Mouse (Mus musculus): ENCODE data around the gene Mthfd1. TPM values are rescaled to one million over a fixed set of nuclear protein-coding genes. Genes with fewer than 3 reads are reported as not detected.
A peak's percentile ranks its signal among the peaks of the same experiment; 100 is the strongest.

The Mthfd1 gene
- total and polyA plus RNA-seq, 3 experiments: 16.9 to 30.2 (median 27.4) TPM

- peaks cover 4% of the 10 kb centered on the region for H3K4me1 ChIP-seq (ENCODE audit: control insufficient read depth, insufficient read depth, low read length)
- no peaks in the 10 kb centered on the region for H3K79me2 ChIP-seq (replicated peaks; ENCODE audit: control insufficient read depth, insufficient read depth, low read length)
- no peak for DNase-seq
- H3K9ac ChIP-seq (ENCODE audit: low read depth, low read length): no peak overlapping the region
- no peaks in the 10 kb centered on the region for H3K27me3 ChIP-seq (ENCODE audit: control insufficient read depth, insufficient read depth, low read length)
- intact Hi-C loops (cut with DNase I): no loop called here
- 56% methylated on average over 6 of the region's 6 CpGs for WGBS
- no peak overlapping the region for H3K4me3 ChIP-seq
- no peak overlapping the region for H3K27ac ChIP-seq
- peaks cover 2% of the 10 kb centered on the region; the same call in 1 of the 2 replicates for H3K36me3 ChIP-seq (ENCODE audit: control insufficient read depth, insufficient read depth, low read length)
- TF ChIP-seq CTCF (IDR thresholded peaks at IDR 0.05) (no peak), EP300 (IDR thresholded peaks at IDR 0.05; ENCODE audit: insufficient read depth, low read depth, low read length) (no peak), POLR2A (IDR thresholded peaks at IDR 0.05; ENCODE audit: insufficient read depth, low read depth, low read length) (no peak)
Observed at GRCm38 (mm10) chr12:76265001-76265400, 9.9 kb downstream of the Mthfd1 start.

- H3K27ac ChIP-seq: no peak overlapping the region
- H3K79me2 ChIP-seq (replicated peaks; ENCODE audit: control insufficient read depth, insufficient read depth, low read length): no peaks in the 10 kb centered on the region
- intact Hi-C loops (cut with DNase I): loop anchor here (1.0 kb wide), 1 partner anchor 74 kb away; no protein-coding TSS in a partner anchor
- 49% methylated on average over 9 of the region's 9 CpGs for WGBS
- no peak overlapping the region for H3K4me3 ChIP-seq
- TF ChIP-seq CTCF (IDR thresholded peaks at IDR 0.05) (peak; percentile 79), POLR2A (IDR thresholded peaks at IDR 0.05; ENCODE audit: insufficient read depth, low read depth, low read length) (no peak), EP300 (IDR thresholded peaks at IDR 0.05; ENCODE audit: insufficient read depth, low read depth, low read length) (no peak)
- no peak overlapping the region for H3K9ac ChIP-seq (ENCODE audit: low read depth, low read length)
- peaks cover 4% of the 10 kb centered on the region for H3K4me1 ChIP-seq (ENCODE audit: control insufficient read depth, insufficient read depth, low read length)
- DNase-seq: no peak
- no peaks in the 10 kb centered on the region for H3K27me3 ChIP-seq (ENCODE audit: control insufficient read depth, insufficient read depth, low read length)
- peaks cover 2% of the 10 kb centered on the region; the same call in 1 of the 2 replicates for H3K36me3 ChIP-seq (ENCODE audit: control insufficient read depth, insufficient read depth, low read length)
Observed at GRCm38 (mm10) chr12:76266875-76267274, 11.8 kb downstream of the Mthfd1 start.

GRCm38 (mm10) chr12:76268686-76269085 is 13.6 kb downstream of the Mthfd1 start:
- intact Hi-C loops (cut with DNase I): no loop called here
- no peak for DNase-seq
- no peaks in the 10 kb centered on the region for H3K36me3 ChIP-seq (ENCODE audit: control insufficient read depth, insufficient read depth, low read length)
- H3K79me2 ChIP-seq (replicated peaks; ENCODE audit: control insufficient read depth, insufficient read depth, low read length): no peaks in the 10 kb centered on the region
- H3K4me3 ChIP-seq: no peak overlapping the region
- TF ChIP-seq EP300 (IDR thresholded peaks at IDR 0.05; ENCODE audit: insufficient read depth, low read depth, low read length) (no peak), POLR2A (IDR thresholded peaks at IDR 0.05; ENCODE audit: insufficient read depth, low read depth, low read length) (no peak), CTCF (IDR thresholded peaks at IDR 0.05) (no peak)
- WGBS: 84% methylated on average over 10 of the region's 10 CpGs
- no peak overlapping the region for H3K9ac ChIP-seq (ENCODE audit: low read depth, low read length)
- no peaks in the 10 kb centered on the region for H3K27me3 ChIP-seq (ENCODE audit: control insufficient read depth, insufficient read depth, low read length)
- no peak overlapping the region for H3K27ac ChIP-seq
- H3K4me1 ChIP-seq (ENCODE audit: control insufficient read depth, insufficient read depth, low read length): peaks cover 4% of the 10 kb centered on the region

- Histone ChIP-seq H3K79me2 (replicated peaks; ENCODE audit: control insufficient read depth, insufficient read depth, low read length) (no peaks in the 10 kb centered on the region), H3K9ac (ENCODE audit: low read depth, low read length) (no peak overlapping the region), H3K27me3 (ENCODE audit: control insufficient read depth, insufficient read depth, low read length) (no peaks in the 10 kb centered on the region), H3K4me1 (ENCODE audit: control insufficient read depth, insufficient read depth, low read length) (peaks cover 2% of the 10 kb centered on the region), H3K4me3 (no peak overlapping the region), H3K27ac (no peak overlapping the region), H3K36me3 (ENCODE audit: control insufficient read depth, insufficient read depth, low read length) (no peaks in the 10 kb centered on the region)
- WGBS: 73% methylated on average over 7 of the region's 7 CpGs
- intact Hi-C loops (cut with DNase I): no loop called here
- no peak for DNase-seq
- no peak for TF ChIP-seq EP300 (IDR thresholded peaks at IDR 0.05; ENCODE audit: insufficient read depth, low read depth, low read length)
- TF ChIP-seq POLR2A (IDR thresholded peaks at IDR 0.05; ENCODE audit: insufficient read depth, low read depth, low read length): no peak
- no peak for TF ChIP-seq CTCF (IDR thresholded peaks at IDR 0.05)
Observed at GRCm38 (mm10) chr12:76269196-76269595, 14.1 kb downstream of the Mthfd1 start.

GRCm38 (mm10) chr12:76271516-76271915 is 16.4 kb downstream of the Mthfd1 start:
- no peak for DNase-seq
- no peak overlapping the region for H3K9ac ChIP-seq (ENCODE audit: low read depth, low read length)
- H3K4me1 ChIP-seq (ENCODE audit: control insufficient read depth, insufficient read depth, low read length): no peaks in the 10 kb centered on the region
- no peaks in the 10 kb centered on the region for H3K36me3 ChIP-seq (ENCODE audit: control insufficient read depth, insufficient read depth, low read length)
- WGBS: 85% methylated on average over 6 of the region's 6 CpGs
- no peak for TF ChIP-seq EP300 (IDR thresholded peaks at IDR 0.05; ENCODE audit: insufficient read depth, low read depth, low read length)
- TF ChIP-seq POLR2A (IDR thresholded peaks at IDR 0.05; ENCODE audit: insufficient read depth, low read depth, low read length): no peak
- no peak for TF ChIP-seq CTCF (IDR thresholded peaks at IDR 0.05)
- H3K27me3 ChIP-seq (ENCODE audit: control insufficient read depth, insufficient read depth, low read length): no peaks in the 10 kb centered on the region
- intact Hi-C loops (cut with DNase I): no loop called here
- no peak overlapping the region for H3K4me3 ChIP-seq
- H3K27ac ChIP-seq: no peak overlapping the region
- H3K79me2 ChIP-seq (replicated peaks; ENCODE audit: control insufficient read depth, insufficient read depth, low read length): no peaks in the 10 kb centered on the region

GRCm38 (mm10) chr12:76272610-76273524 is 17.8 kb downstream of the Mthfd1 start:
- Histone ChIP-seq H3K36me3 (ENCODE audit: control insufficient read depth, insufficient read depth, low read length) (no peaks in the 10 kb centered on the region), H3K4me3 (no peak overlapping the region), H3K27ac (no peak overlapping the region), H3K79me2 (replicated peaks; ENCODE audit: control insufficient read depth, insufficient read depth, low read length) (no peaks in the 10 kb centered on the region), H3K27me3 (ENCODE audit: control insufficient read depth, insufficient read depth, low read length) (no peaks in the 10 kb centered on the region), H3K4me1 (ENCODE audit: control insufficient read depth, insufficient read depth, low read length) (no peaks in the 10 kb centered on the region), H3K9ac (ENCODE audit: low read depth, low read length) (no peak overlapping the region)
- intact Hi-C loops (cut with DNase I): no loop called here
- WGBS: 90% methylated on average over 10 of the region's 10 CpGs
- TF ChIP-seq EP300 (IDR thresholded peaks at IDR 0.05; ENCODE audit: insufficient read depth, low read depth, low read length) (no peak), CTCF (IDR thresholded peaks at IDR 0.05) (no peak), POLR2A (IDR thresholded peaks at IDR 0.05; ENCODE audit: insufficient read depth, low read depth, low read length) (no peak)
- DNase-seq: no peak

Measured in heart, adult 2 months (tissue).